Mouse (Mus musculus) adrenal gland, postnatal 0 days (tissue): ENCODE measurements around the gene Scgb2b20. TPM values are rescaled to one million over a fixed set of nuclear protein-coding genes. Genes with fewer than 3 reads are reported as not detected.

Experiments
- polyA plus RNA-seq: library from polyadenylated mRNA; unstranded; fragments of >200 nt; fragmentation: Nextera tagmentation; extraction: Ambion mirVana; gene quantifications from 2 replicates; pipeline ENCODE4 v1.2.1, GENCODE M21; 2015

The Scgb2b20 gene
- not detected in 2 replicates for polyA plus RNA-seq

GRCm38 (mm10) chr7:33366222-33366621 is at the start of gene Scgb2b20:
TSS of gene Scgb2b20 (minus strand) at chr7:33366322.

GRCm38 (mm10) chr7:33372934-33373333 is 6.8 kb upstream of the Scgb2b20 start, which contains the start of gene Scgb1b20:
TSS of gene Scgb1b20 (plus strand) at chr7:33373234.

Other genes starting within 250 kb of the Scgb2b20 start
- gene Scgb2b18, start 192.5 kb downstream of the Scgb2b20 start, polyA plus RNA-seq = not detected in 2 replicates
- not detected in 2 replicates for gene Scgb1b18, start 180.8 kb downstream of the Scgb2b20 start, polyA plus RNA-seq
- not detected in 2 replicates for gene Scgb2b19, start 86.0 kb downstream of the Scgb2b20 start, polyA plus RNA-seq
- not detected in 2 replicates for gene Scgb1b19, start 79.0 kb downstream of the Scgb2b20 start, polyA plus RNA-seq
- gene Scgb1b20, start 6.9 kb upstream of the Scgb2b20 start, polyA plus RNA-seq = not detected in 2 replicates
- not detected in 2 replicates for gene Scgb2b21, start 154.1 kb upstream of the Scgb2b20 start, polyA plus RNA-seq